Mouse (Mus musculus): ENCODE results near the gene Eif4enif1. TPM values are rescaled to one million over a fixed set of nuclear protein-coding genes. Genes with fewer than 3 reads are reported as not detected.
"Not testable (repeated sequence)": the region's sequence is repeated elsewhere in the genome, so short reads cannot be mapped to it uniquely, and the experiment has no call there.

Gene Eif4enif1
- polyA plus RNA-seq, 1 experiment from 2014 or later: 58.1 TPM

DNA sequence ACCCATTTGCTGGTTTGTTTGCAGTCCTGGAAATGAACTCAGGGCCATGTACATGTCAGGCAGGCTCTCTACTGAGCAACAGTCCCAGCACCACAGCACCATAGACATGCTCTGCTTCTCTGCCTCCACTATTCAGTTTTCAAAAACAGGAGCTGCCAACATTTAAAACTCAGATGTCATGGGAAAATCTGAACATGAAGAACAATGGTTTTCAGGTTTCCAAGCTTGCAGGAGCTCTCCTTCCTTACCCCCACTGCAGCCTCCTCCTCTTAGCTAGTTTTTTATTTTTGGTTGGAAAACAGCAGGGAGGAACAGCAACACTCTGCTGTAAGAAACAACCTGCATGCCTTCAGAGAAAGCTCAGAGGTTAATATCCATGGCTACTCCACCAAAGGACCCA lies 35.9 kb upstream of the Eif4enif1 start:
- H3K4me1 ChIP-seq (ENCODE audit: insufficient read depth); H3K4me2 ChIP-seq; DNase-seq; H3K27me3 ChIP-seq (ENCODE audit: insufficient read depth, low read length); H3K9ac ChIP-seq; ATAC-seq (ENCODE audit: insufficient read depth); H3K4me3 ChIP-seq (ENCODE audit: low read depth, low read length); H3K27ac ChIP-seq (ENCODE audit: low read depth); H3K36me3 ChIP-seq (ENCODE audit: insufficient read depth): not testable (repeated sequence)
- peaks cover 12% of the 10 kb centered on the region; the same call in 1 of the 2 replicates for H3K9me3 ChIP-seq (ENCODE audit: low read depth, low read length)

- H3K4me2 ChIP-seq; H3K4me3 ChIP-seq (ENCODE audit: low read depth, low read length); H3K27me3 ChIP-seq (ENCODE audit: insufficient read depth, low read length); H3K36me3 ChIP-seq (ENCODE audit: insufficient read depth); H3K4me1 ChIP-seq (ENCODE audit: insufficient read depth); H3K9ac ChIP-seq; H3K27ac ChIP-seq (ENCODE audit: low read depth); DNase-seq; ATAC-seq (ENCODE audit: insufficient read depth): not testable (repeated sequence)
- 88% methylated on average over 4 of the region's 4 CpGs for WGBS
- H3K9me3 ChIP-seq (ENCODE audit: low read depth, low read length): peaks cover 14% of the 10 kb centered on the region; the same call in 1 of the 2 replicates
Measured at GRCm38 (mm10) chr11:3167129-3167528, 35.1 kb upstream of the Eif4enif1 start.

DNA sequence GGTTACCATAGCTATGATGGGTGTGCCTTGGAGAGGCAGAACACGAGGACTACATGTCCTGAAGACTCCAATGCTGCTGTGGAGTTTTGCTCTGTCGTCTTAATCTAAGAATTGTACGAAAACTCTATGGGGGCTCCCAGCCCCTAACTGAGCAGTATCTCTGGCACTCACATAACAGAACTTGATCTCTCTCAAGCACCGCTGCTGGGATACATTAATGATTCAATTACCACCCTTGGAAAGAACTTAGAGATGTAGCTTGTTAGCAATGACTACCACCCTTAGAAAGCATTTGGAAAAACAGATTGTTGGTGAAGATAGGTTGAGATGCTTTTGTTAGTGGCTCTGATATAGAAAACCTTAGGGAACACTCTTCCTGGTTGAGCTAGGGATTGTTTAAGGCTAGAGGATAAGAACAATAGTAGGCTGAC lies 34.6 kb upstream of the Eif4enif1 start:
- DNase-seq; ATAC-seq (ENCODE audit: insufficient read depth); H3K9me3 ChIP-seq (ENCODE audit: low read depth, low read length); H3K9ac ChIP-seq; H3K4me3 ChIP-seq (ENCODE audit: low read depth, low read length); H3K36me3 ChIP-seq (ENCODE audit: insufficient read depth); H3K27ac ChIP-seq (ENCODE audit: low read depth); H3K4me2 ChIP-seq; H3K4me1 ChIP-seq (ENCODE audit: insufficient read depth); H3K27me3 ChIP-seq (ENCODE audit: insufficient read depth, low read length): not testable (repeated sequence)
- 67% methylated on average over 4 of the region's 4 CpGs for WGBS

DNA sequence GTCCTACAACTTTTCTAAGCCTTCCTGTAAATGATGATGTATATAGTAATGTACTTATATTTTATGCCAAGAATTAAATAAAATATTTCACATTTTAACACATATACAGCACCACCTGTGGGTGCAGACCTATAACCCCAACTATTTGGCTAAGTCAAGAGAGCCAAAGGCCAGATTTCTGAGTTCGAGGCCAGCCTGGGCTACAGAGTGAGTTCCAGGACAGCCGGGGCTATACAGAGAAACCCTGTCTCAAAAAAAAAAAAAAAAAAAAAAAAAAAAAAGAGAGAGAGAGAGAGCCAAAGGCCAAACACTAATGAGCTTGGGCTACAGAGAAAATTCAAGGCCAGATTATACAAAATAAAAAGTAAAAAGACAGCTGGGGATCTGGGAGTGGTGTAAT lies 33.1 kb upstream of the Eif4enif1 start:
- not testable (repeated sequence) for H3K4me1 ChIP-seq (ENCODE audit: insufficient read depth); H3K27ac ChIP-seq (ENCODE audit: low read depth); ATAC-seq (ENCODE audit: insufficient read depth); H3K36me3 ChIP-seq (ENCODE audit: insufficient read depth); H3K27me3 ChIP-seq (ENCODE audit: insufficient read depth, low read length); H3K4me3 ChIP-seq (ENCODE audit: low read depth, low read length); H3K9ac ChIP-seq; H3K9me3 ChIP-seq (ENCODE audit: low read depth, low read length); DNase-seq; H3K4me2 ChIP-seq
- WGBS: 65% methylated on average over 2 of the region's 2 CpGs

DNA sequence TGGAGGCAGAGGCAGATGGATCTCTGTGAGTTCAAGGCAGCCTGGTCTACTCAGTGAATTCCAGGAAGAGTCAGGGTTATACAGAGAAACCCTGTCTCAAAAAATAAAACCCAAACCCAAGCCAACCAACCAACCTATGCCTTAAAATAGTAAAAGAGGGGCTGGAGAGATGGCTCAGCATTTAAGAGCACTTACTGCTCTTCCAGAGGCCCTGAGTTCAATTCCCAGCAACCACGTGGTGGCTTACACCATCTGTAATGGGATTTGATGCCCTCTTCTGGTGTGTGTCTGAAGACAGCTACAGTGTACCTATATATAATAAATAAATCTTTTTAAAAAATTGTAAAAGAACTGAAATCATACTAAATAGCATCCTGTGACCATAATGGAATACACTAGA lies 30.3 kb upstream of the Eif4enif1 start:
- H3K4me2 ChIP-seq; H3K9ac ChIP-seq; H3K27ac ChIP-seq (ENCODE audit: low read depth); H3K9me3 ChIP-seq (ENCODE audit: low read depth, low read length); DNase-seq; H3K4me1 ChIP-seq (ENCODE audit: insufficient read depth); H3K4me3 ChIP-seq (ENCODE audit: low read depth, low read length); ATAC-seq (ENCODE audit: insufficient read depth); H3K27me3 ChIP-seq (ENCODE audit: insufficient read depth, low read length); H3K36me3 ChIP-seq (ENCODE audit: insufficient read depth): not testable (repeated sequence)
- 68% methylated on average over 1 of the region's 1 CpGs for WGBS

DNA sequence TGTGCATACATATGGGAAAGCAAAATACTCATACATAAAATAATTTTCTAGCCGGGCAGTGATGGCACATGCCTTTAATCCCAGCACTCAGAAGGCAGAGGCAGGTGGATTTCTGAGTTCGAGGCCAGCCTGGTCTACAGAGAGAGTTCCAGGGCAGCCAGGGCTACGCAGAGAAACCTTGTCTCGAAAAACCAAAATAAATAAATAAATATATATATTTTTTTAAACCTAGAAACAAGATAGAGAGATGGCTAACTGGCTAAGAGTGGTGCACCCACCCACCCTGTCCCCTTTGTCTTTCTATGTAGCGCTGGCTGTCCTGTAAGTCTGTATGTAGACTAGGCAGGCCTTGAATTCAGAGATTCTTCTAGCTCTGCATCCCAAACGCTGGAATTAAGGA lies 29.7 kb upstream of the Eif4enif1 start:
- not testable (repeated sequence) for H3K4me2 ChIP-seq; H3K9me3 ChIP-seq (ENCODE audit: low read depth, low read length); H3K4me1 ChIP-seq (ENCODE audit: insufficient read depth); H3K36me3 ChIP-seq (ENCODE audit: insufficient read depth); DNase-seq; H3K27ac ChIP-seq (ENCODE audit: low read depth); H3K4me3 ChIP-seq (ENCODE audit: low read depth, low read length); H3K27me3 ChIP-seq (ENCODE audit: insufficient read depth, low read length); ATAC-seq (ENCODE audit: insufficient read depth); H3K9ac ChIP-seq
- WGBS: 43% methylated on average over 3 of the region's 6 CpGs

DNA sequence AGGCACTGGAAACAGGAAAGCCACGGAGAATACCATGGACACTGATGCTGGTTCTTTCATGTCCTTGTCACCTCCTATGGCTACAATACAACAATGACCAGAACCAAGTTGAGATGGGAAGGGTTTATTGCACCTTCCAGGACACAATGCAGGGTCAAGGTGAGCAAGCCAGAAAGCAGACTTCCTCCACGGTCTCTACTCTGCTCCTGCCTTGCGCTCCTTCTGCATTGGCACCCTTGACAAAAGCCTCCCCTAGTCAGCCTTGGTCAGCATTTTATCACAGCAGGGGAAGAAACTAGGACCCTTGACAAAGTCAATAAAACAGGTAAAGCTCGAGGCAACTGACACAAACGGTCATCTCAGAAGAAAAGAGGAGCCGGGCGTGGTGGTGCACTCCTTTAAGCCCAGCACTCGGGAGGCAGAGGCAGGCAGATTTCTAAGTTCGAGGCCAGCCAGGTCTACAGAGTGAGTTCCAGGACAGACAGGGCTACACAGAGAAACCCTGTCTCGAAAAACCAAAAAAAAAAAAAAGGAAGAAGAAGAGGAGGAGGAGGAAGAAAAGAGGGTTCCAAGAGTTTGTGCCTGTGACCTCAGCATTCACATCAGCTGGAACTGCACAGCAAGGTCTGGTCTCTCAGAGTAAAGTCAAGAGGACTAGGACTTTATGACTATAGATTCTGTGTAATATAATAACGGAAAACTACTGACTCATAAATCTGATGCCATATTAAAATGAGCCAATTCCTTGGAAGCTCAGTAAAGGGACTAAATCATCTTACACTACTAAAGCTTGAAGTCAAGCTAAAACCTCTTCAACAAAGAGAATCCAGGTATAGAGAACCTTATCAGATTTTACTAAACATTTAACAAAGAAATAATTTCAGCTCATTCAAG lies 28.5 kb upstream of the Eif4enif1 start:
- 77% methylated on average over 11 of the region's 11 CpGs for WGBS
- not testable (repeated sequence) for H3K9me3 ChIP-seq (ENCODE audit: low read depth, low read length); H3K27ac ChIP-seq (ENCODE audit: low read depth); H3K4me1 ChIP-seq (ENCODE audit: insufficient read depth); DNase-seq; H3K36me3 ChIP-seq (ENCODE audit: insufficient read depth); H3K4me2 ChIP-seq; H3K9ac ChIP-seq; H3K27me3 ChIP-seq (ENCODE audit: insufficient read depth, low read length); H3K4me3 ChIP-seq (ENCODE audit: low read depth, low read length)
- ATAC-seq (ENCODE audit: insufficient read depth): peak; percentile 35; the same call in 1 of the 2 replicates

DNA sequence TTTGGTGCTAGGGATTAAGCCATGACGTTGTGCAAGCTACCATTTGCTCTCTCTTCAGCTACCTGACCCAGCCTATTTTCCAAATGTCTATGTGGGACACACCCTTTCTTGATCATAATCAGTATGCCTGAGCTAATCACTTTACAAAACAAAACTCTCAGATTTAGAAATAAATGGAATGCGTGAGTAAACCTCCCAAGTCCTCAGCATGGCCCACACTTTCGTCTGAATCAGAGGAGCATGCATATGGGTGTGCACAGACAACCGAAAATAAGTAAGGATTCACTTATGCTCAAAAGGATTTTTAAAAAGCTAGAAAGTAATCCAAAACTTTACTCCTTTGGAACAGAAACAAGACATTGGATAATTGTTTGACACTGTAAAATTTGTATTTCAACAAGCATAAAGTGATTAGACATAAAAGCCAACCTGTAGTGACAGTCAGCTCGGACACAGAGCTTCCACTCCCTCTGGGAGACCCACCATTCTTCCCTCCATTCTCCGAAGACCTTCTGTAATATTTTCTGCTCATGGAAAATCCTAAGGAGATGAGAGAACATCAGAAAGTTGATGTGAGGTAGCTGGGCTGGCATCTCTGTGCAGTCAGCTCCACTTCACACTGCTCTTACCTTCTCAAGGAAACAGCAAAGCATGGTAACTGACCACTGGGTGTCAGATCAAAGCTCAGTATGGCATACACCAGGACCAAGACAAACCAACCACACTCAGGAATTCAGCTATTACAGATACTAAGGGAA lies 23.0 kb upstream of the Eif4enif1 start:
- H3K9ac ChIP-seq; H3K36me3 ChIP-seq (ENCODE audit: insufficient read depth); DNase-seq; ATAC-seq (ENCODE audit: insufficient read depth); H3K9me3 ChIP-seq (ENCODE audit: low read depth, low read length); H3K27me3 ChIP-seq (ENCODE audit: insufficient read depth, low read length); H3K4me2 ChIP-seq; H3K4me1 ChIP-seq (ENCODE audit: insufficient read depth); H3K4me3 ChIP-seq (ENCODE audit: low read depth, low read length); H3K27ac ChIP-seq (ENCODE audit: low read depth): not testable (repeated sequence)
- 80% methylated on average over 6 of the region's 6 CpGs for WGBS

- not testable (repeated sequence) for H3K36me3 ChIP-seq (ENCODE audit: insufficient read depth)
Measured at GRCm38 (mm10) chr11:3179726-3180092, 22.5 kb upstream of the Eif4enif1 start.

GRCm38 (mm10) chr11:3180510-3181160 lies 21.6 kb upstream of the Eif4enif1 start:
- ATAC-seq (ENCODE audit: insufficient read depth): not testable (repeated sequence)
- 70% methylated on average over 6 of the region's 6 CpGs for WGBS

More at GRCm38 (mm10) chr11:3179726-3180092, 22.5 kb upstream of the Eif4enif1 start:
- H3K4me1 ChIP-seq (ENCODE audit: insufficient read depth); DNase-seq; H3K9ac ChIP-seq; H3K27me3 ChIP-seq (ENCODE audit: insufficient read depth, low read length); H3K4me2 ChIP-seq; ATAC-seq (ENCODE audit: insufficient read depth); H3K4me3 ChIP-seq (ENCODE audit: low read depth, low read length); H3K27ac ChIP-seq (ENCODE audit: low read depth); H3K9me3 ChIP-seq (ENCODE audit: low read depth, low read length): not testable (repeated sequence)
- WGBS: 87% methylated on average over 7 of the region's 7 CpGs

More at GRCm38 (mm10) chr11:3180510-3181160, 21.6 kb upstream of the Eif4enif1 start:
- H3K9me3 ChIP-seq (ENCODE audit: low read depth, low read length); H3K36me3 ChIP-seq (ENCODE audit: insufficient read depth); H3K27ac ChIP-seq (ENCODE audit: low read depth); DNase-seq; H3K27me3 ChIP-seq (ENCODE audit: insufficient read depth, low read length); H3K9ac ChIP-seq; H3K4me1 ChIP-seq (ENCODE audit: insufficient read depth); H3K4me2 ChIP-seq; H3K4me3 ChIP-seq (ENCODE audit: low read depth, low read length): not testable (repeated sequence)

All from lung, embryonic 14.5 days (tissue).